Mouse (Mus musculus): Measurements from ENCODE around the gene Prdm11. TPM values are rescaled to one million over a fixed set of nuclear protein-coding genes. Genes with fewer than 3 reads are reported as not detected.

The Prdm11 gene
- total RNA-seq, 2 experiments from 2014 or later: 24.1 to 25.8 TPM

- DNase-seq (ENCODE audit: extremely low spot score in 1 of 2, low spot score in 1 of 2): no peak
Measured at GRCm38 (mm10) chr2:93047036-93047435, 1.1 kb upstream of the Prdm11 start.

- no peak for DNase-seq (ENCODE audit: extremely low spot score in 1 of 2, low spot score in 1 of 2)
Measured at GRCm38 (mm10) chr2:93046509-93046835, 505 bp upstream of the Prdm11 start.

- peak; percentile 88 to 93 for DNase-seq (ENCODE audit: extremely low spot score in 1 of 2, low spot score in 1 of 2)
Measured at GRCm38 (mm10) chr2:93045129-93045817, 694 bp downstream of the Prdm11 start.

- DNase-seq (ENCODE audit: extremely low spot score in 1 of 2, low spot score in 1 of 2): no peak
Measured at GRCm38 (mm10) chr2:93043449-93044157, 2.4 kb downstream of the Prdm11 start.

GRCm38 (mm10) chr2:93041470-93041869 lies 4.5 kb downstream of the Prdm11 start:
- DNase-seq (ENCODE audit: extremely low spot score in 1 of 2, low spot score in 1 of 2): no peak

- no peak for DNase-seq (ENCODE audit: extremely low spot score in 1 of 2, low spot score in 1 of 2)
Measured at GRCm38 (mm10) chr2:93040841-93041240, 5.1 kb downstream of the Prdm11 start.

- no peak for DNase-seq (ENCODE audit: extremely low spot score in 1 of 2, low spot score in 1 of 2)
Measured at GRCm38 (mm10) chr2:93039706-93040105, 6.3 kb downstream of the Prdm11 start.

GRCm38 (mm10) chr2:93039043-93039442 lies 6.9 kb downstream of the Prdm11 start:
- no peak for DNase-seq (ENCODE audit: extremely low spot score in 1 of 2, low spot score in 1 of 2)

GRCm38 (mm10) chr2:93035631-93036030 lies 10.3 kb downstream of the Prdm11 start:
- no peak for DNase-seq (ENCODE audit: extremely low spot score in 1 of 2, low spot score in 1 of 2)

GRCm38 (mm10) chr2:93032651-93033050 lies 13.3 kb downstream of the Prdm11 start:
- DNase-seq (ENCODE audit: extremely low spot score in 1 of 2, low spot score in 1 of 2): no peak

- DNase-seq (ENCODE audit: extremely low spot score in 1 of 2, low spot score in 1 of 2): no peak
Measured at GRCm38 (mm10) chr2:93032049-93032448, 13.9 kb downstream of the Prdm11 start.

- no peak for DNase-seq (ENCODE audit: extremely low spot score in 1 of 2, low spot score in 1 of 2)
Measured at GRCm38 (mm10) chr2:93031021-93031420, 14.9 kb downstream of the Prdm11 start.

GRCm38 (mm10) chr2:93030101-93030500 lies 15.9 kb downstream of the Prdm11 start:
- DNase-seq (ENCODE audit: extremely low spot score in 1 of 2, low spot score in 1 of 2): no peak

- no peak for DNase-seq (ENCODE audit: extremely low spot score in 1 of 2, low spot score in 1 of 2)
Measured at GRCm38 (mm10) chr2:93029267-93030060, 16.5 kb downstream of the Prdm11 start.

- DNase-seq (ENCODE audit: extremely low spot score in 1 of 2, low spot score in 1 of 2): no peak
Measured at GRCm38 (mm10) chr2:93028865-93029264, 17.1 kb downstream of the Prdm11 start.

GRCm38 (mm10) chr2:93027713-93028112 lies 18.3 kb downstream of the Prdm11 start:
- no peak for DNase-seq (ENCODE audit: extremely low spot score in 1 of 2, low spot score in 1 of 2)

- no peak for DNase-seq (ENCODE audit: extremely low spot score in 1 of 2, low spot score in 1 of 2)
Measured at GRCm38 (mm10) chr2:93024431-93024830, 21.5 kb downstream of the Prdm11 start.

- peak in 1 of 2 experiments; percentile 27 for DNase-seq (ENCODE audit: extremely low spot score in 1 of 2, low spot score in 1 of 2)
Measured at GRCm38 (mm10) chr2:93018854-93019253, 27.1 kb downstream of the Prdm11 start.

- DNase-seq (ENCODE audit: extremely low spot score in 1 of 2, low spot score in 1 of 2): no peak
Measured at GRCm38 (mm10) chr2:93017151-93017550, 28.8 kb downstream of the Prdm11 start.

- DNase-seq (ENCODE audit: extremely low spot score in 1 of 2, low spot score in 1 of 2): no peak
Measured at GRCm38 (mm10) chr2:93015041-93015440, 30.9 kb downstream of the Prdm11 start.
